ENCODE assay signal across 8 mouse cellular contexts in genomic region chr7:102686944-102687501, GRCm38 (mm10). TPM values are rescaled to one million over a fixed set of nuclear protein-coding genes. Genes with fewer than 3 reads are reported as not detected.
A peak's percentile ranks its signal among the peaks of the same experiment; 100 is the strongest.
DNase-seq lines count a peak whose midpoint lies in the region; ATAC-seq lines count a peak whose summit lies in the region.

Gene Trim68 (minus strand): TSS chr7:102687327.

- peak within 1 kb of the TSS; percentile 52 to 97 for H3K4me3 ChIP-seq in heart, embryonic 14.5 days (ENCODE audit: control insufficient read depth in 1 of 2, insufficient read depth in 1 of 2, low read depth in 1 of 2, low read length in 2 of 2)
- H3K4me3 ChIP-seq in liver, embryonic 13.5 days (replicated peaks): peak within 1 kb of the TSS; percentile 59
- H3K4me3 ChIP-seq in stomach, embryonic 16.5 days (replicated peaks; ENCODE audit: low read length): peak within 1 kb of the TSS; percentile 75

- peak within 1 kb of the TSS; percentile 59 to 95 for H3K27ac ChIP-seq in heart, embryonic 14.5 days (replicated peaks in 1 of 2; ENCODE audit: control insufficient read depth in 1 of 2, insufficient read depth in 1 of 2, low read depth in 2 of 2, low read length in 2 of 2)
- no peak within 1 kb of the TSS for H3K27ac ChIP-seq in liver, embryonic 13.5 days
- H3K27ac ChIP-seq in stomach, embryonic 16.5 days (ENCODE audit: low read length): peak within 1 kb of the TSS; percentile 94

- DNase-seq in CD4-positive helper T cell, adult 2 months (ENCODE audit: low read depth, low spot score): peak; percentile 94
- DNase-seq in c-Kit-negative CD71-positive TER-119-positive erythroid progenitor cells, embryonic 14.5 days (ENCODE audit: low read depth, low spot score): peak; percentile 16
- DNase-seq in fibroblast of lung, adult 2 months (ENCODE audit: low read depth): peak; percentile 75
- DNase-seq in kidney, postnatal 14 days: peak; percentile 94
- DNase-seq in liver, embryonic 13.5 days: peak; percentile 78
- DNase-seq in neural tube, embryonic 10.5 days (ENCODE audit: extremely low spot score, low spot score): peak; percentile 87

- peak within 1 kb of the TSS; percentile 74 for H3K9ac ChIP-seq in heart, embryonic 14.5 days (ENCODE audit: low read length)
- H3K9ac ChIP-seq in liver, embryonic 13.5 days: peak within 1 kb of the TSS; percentile 61
- peak within 1 kb of the TSS; percentile 89 for H3K9ac ChIP-seq in stomach, embryonic 16.5 days (ENCODE audit: low read length)

- H3K27me3 ChIP-seq in heart, embryonic 14.5 days (ENCODE audit: control insufficient read depth, insufficient read depth, low read length): no peaks in the 10 kb centered on the region
- no peaks in the 10 kb centered on the region for H3K27me3 ChIP-seq in liver, embryonic 13.5 days
- no peaks in the 10 kb centered on the region for H3K27me3 ChIP-seq in stomach, embryonic 16.5 days (ENCODE audit: control insufficient read depth, insufficient read depth, low read length)

- no peaks in the 10 kb centered on the region for H3K9me3 ChIP-seq in heart, embryonic 14.5 days (ENCODE audit: control insufficient read depth, low read length)
- no peaks in the 10 kb centered on the region for H3K9me3 ChIP-seq in liver, embryonic 13.5 days (replicated peaks)
- H3K9me3 ChIP-seq in stomach, embryonic 16.5 days (replicated peaks; ENCODE audit: control insufficient read depth, low read length): no peaks in the 10 kb centered on the region

- H3K36me3 ChIP-seq in heart, embryonic 14.5 days (ENCODE audit: control insufficient read depth, insufficient read depth, low read length): 0 out of 2 replicates have a peak, but pooled peaks cover 12% of the 10 kb centered on the region
- H3K36me3 ChIP-seq in liver, embryonic 13.5 days: no peaks in the 10 kb centered on the region
- H3K36me3 ChIP-seq in stomach, embryonic 16.5 days (ENCODE audit: control insufficient read depth, insufficient read depth, low read length): no peaks in the 10 kb centered on the region

- peak; percentile 99 for ATAC-seq in heart, embryonic 14.5 days (ENCODE audit: insufficient number of reproducible peaks, insufficient read depth, low FRiP score, low read depth)
- peak; percentile 99 for ATAC-seq in liver, embryonic 13.5 days (ENCODE audit: low read depth)
- peak; percentile 99 for ATAC-seq in stomach, embryonic 16.5 days (ENCODE audit: insufficient read depth, low FRiP score)

- peaks cover 0 to 6% of the 10 kb centered on the region in 2 experiments; a peak in 2 of 4 replicates for H3K4me1 ChIP-seq in heart, embryonic 14.5 days (ENCODE audit: control insufficient read depth in 2 of 2, insufficient read depth in 2 of 2, low read length in 2 of 2)
- H3K4me1 ChIP-seq in liver, embryonic 13.5 days (replicated peaks): 0 out of 2 replicates have a peak, but pooled peaks cover 5% of the 10 kb centered on the region
- no peaks in the 10 kb centered on the region for H3K4me1 ChIP-seq in stomach, embryonic 16.5 days (ENCODE audit: control insufficient read depth, insufficient read depth, low read length)

- under 1% methylated on average over 40 of the region's 40 CpGs for WGBS in heart, embryonic 14.5 days
- 2% methylated on average over 40 of the region's 40 CpGs for whole genome bisulfite sequencing in liver, embryonic 13.5 days (ENCODE audit: insufficient replicate concordance)
- under 1% methylated on average over 39 of the region's 40 CpGs for WGBS in stomach, embryonic 16.5 days

- H3K4me2 ChIP-seq in heart, embryonic 14.5 days (ENCODE audit: low read length): peak within 1 kb of the TSS; percentile 61
- peak within 1 kb of the TSS; percentile 72 for H3K4me2 ChIP-seq in liver, embryonic 13.5 days
- H3K4me2 ChIP-seq in stomach, embryonic 16.5 days (ENCODE audit: low read depth, low read length): peak within 1 kb of the TSS; percentile 73

RNA-seq across cellular contexts. Expression of gene Trim68, which starts in this region (rescaled TPM):
- polyA plus RNA-seq in heart, embryonic 14.5 days (2014; fragmentation: Nextera tagmentation; extraction: Ambion mirVana): 13.5 and 16.3 TPM in 2 replicates
- polyA plus RNA-seq in liver, embryonic 13.5 days (2015; fragmentation: Nextera tagmentation; extraction: Ambion mirVana): 1.6 and 1.7 TPM in 2 replicates
- 15.7 and 16.5 TPM in 2 replicates for polyA plus RNA-seq in stomach, embryonic 16.5 days (2015; fragmentation: Nextera tagmentation; extraction: Ambion mirVana)

Comparison
In these comparisons a context has a peak if more than half of its experiments do, and no peak if none do; other contexts are left out.
1. DNase-seq: peak in every context shown above with its lines; median percentile 94 in CD4-positive helper T cell, adult 2 months; 94 in kidney, postnatal 14 days; 87 in neural tube, embryonic 10.5 days; 78 in liver, embryonic 13.5 days; 75 in fibroblast of lung, adult 2 months; 16 in c-Kit-negative CD71-positive TER-119-positive erythroid progenitor cells, embryonic 14.5 days.